Mouse (Mus musculus) megakaryocyte, embryonic 14.5 days (primary cell): ENCODE results near the gene Clmp.

Source experiments
- FLI1 ChIP-seq: IDR thresholded peaks from 2 replicates; pipeline ENCODE4 v1.6.1; 2012; ENCODE audit warnings: low read length, inconsistent platforms, mixed read lengths
- GATA1 ChIP-seq: IDR thresholded peaks from 3 replicates; pipeline ENCODE4 v1.6.1; 2012; ENCODE audit warnings: mixed read lengths, low read length, inconsistent platforms, borderline replicate concordance

GRCm38 (mm10) chr9:40827366-40827765, 141.6 kb downstream of the Clmp start:
- TF ChIP-seq FLI1 (no peak), GATA1 (no peak)
